Mouse (Mus musculus): ENCODE measurements around the gene Lix1. TPM values are rescaled to one million over a fixed set of nuclear protein-coding genes. Genes with fewer than 3 reads are reported as not detected.

Gene Lix1
- total RNA-seq, 2 experiments from 2014 or later, result 2.9 to 3.5 TPM

GRCm38 (mm10) chr17:17496730-17497129, 94.3 kb downstream of the Lix1 start:
- no peak for DNase-seq

GRCm38 (mm10) chr17:17498848-17499247, 96.4 kb downstream of the Lix1 start:
- DNase-seq, result no peak

- no peak for DNase-seq
Measured at GRCm38 (mm10) chr17:17499278-17499677, 96.8 kb downstream of the Lix1 start.

GRCm38 (mm10) chr17:17506677-17507076, 104.2 kb downstream of the Lix1 start:
- DNase-seq, result no peak

Other genes with a start within 250 kb of the Lix1 start
- 10 to 100 TPM; 14.1 to 14.8 TPM for gene Riok2, start 28.4 kb upstream of the Lix1 start, total RNA-seq (2021)
- gene Lnpep, start 222.4 kb downstream of the Lix1 start, total RNA-seq (2021), result 10 to 100 TPM; 91.2 to 95.0 TPM